Mouse (Mus musculus) thymus, postnatal 25 days (tissue): Measurements from ENCODE around the gene Clpx.
A peak's percentile ranks its signal among the peaks of the same experiment; 100 is the strongest.
"Not testable (repeated sequence)": the region's sequence is repeated elsewhere in the genome, so short reads cannot be mapped to it uniquely, and the experiment has no call there.

Experiments used
- DNase-seq: peaks from one replicate; pipeline ENCODE4 v3.0.0; 2022

Gene Clpx

GRCm38 (mm10) chr9:65293119-65293518 lies 941 bp upstream of the Clpx start:
- no peak for DNase-seq

- no peak for DNase-seq
Measured at GRCm38 (mm10) chr9:65293580-65293972, 484 bp upstream of the Clpx start.

DNA sequence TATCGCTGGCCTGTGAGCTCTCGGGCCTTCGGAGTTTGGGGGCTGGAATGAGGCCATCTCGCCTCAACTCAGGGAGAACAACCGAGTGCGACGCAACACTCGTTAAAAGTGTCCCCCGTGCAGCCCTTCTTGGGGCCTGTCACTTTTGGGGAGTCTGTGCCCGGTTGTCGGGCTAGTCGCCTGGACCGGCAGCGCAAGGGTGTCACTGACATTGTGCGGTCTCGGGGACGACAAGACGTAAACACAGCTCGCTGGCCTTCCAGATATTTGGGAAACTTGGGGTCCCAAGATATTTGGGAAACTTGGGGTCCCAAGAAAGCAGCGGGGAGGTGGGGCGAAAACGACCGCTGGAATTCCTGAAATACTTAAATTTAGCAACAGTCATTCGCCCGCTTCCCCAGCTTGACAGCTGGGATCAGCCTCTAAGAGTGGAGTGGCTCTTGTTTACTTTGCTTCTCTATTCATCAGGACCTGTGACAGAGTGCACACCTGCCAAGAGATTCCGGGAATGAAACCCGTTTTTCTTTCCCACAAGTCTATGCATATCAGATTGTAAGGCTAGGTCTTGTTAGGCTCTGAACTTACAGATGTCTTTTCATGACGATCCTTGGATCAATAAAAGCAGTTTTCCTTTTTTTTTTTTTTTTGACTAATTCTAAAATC lies 787 bp downstream of the Clpx start:
- no peak for DNase-seq

GRCm38 (mm10) chr9:65297056-65297455 lies 3.0 kb downstream of the Clpx start:
- no peak for DNase-seq

GRCm38 (mm10) chr9:65298761-65299160 lies 4.7 kb downstream of the Clpx start:
- DNase-seq: no peak

DNA sequence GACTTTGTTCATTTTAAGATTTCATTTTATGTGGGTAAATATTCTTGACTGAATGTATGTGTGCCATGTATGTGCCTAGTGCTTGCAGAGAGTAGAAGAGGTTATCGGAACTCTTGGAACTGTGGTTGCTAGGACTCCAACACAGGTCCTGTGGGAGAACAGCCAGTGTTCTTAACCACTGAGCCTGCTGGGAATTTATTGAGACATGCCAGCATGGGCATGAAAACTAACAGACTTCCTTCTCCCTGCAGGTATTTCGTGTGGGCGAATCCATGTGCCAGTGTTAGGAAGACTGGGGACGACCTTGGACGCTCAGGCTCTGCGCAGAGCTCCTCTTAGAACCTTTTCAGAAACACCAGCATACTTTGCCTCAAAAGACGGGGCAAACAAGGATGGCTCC lies 5.6 kb downstream of the Clpx start:
- DNase-seq: no peak

GRCm38 (mm10) chr9:65302327-65302983 lies 8.4 kb downstream of the Clpx start:
- no peak for DNase-seq

DNA sequence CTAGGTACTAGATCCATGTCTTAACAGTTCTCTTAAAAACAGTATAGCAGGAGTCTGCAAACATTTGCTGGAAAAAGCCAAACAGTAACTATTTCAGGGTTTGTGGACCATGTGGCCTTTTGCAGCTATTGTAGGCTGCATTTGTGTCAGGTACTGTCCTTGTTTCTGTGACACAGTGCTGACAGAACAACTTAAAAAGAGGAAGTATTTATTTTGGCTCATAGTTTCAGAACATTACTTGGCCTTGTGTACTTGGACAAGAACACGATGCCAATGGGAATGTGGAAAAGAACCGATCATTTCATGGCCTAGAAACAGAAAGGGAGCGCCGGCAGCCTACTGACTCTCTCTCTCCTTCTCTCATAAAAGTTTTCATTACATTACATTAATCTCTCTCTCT lies 9.5 kb downstream of the Clpx start:
- DNase-seq: no peak

GRCm38 (mm10) chr9:65304300-65304699 lies 10.2 kb downstream of the Clpx start:
- DNase-seq: no peak

DNA sequence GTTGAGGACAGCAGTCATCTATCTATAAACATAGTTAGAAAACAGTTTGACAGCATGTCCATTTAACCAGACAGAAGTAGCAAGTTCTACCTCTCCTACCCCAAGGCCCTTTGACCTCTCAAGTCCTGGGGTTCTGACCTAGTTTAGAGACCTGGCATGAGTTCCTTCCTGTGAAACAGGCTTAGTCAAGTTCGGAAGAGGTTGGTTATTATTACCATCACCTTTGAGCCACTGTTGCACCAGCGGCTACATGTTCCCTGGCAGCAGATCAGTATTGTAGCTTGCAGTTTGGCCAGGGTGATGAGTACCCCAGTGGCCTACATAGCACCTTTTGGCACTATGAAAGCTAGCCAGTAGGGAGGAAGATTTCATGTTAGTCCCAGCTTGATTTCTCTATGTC lies 12.6 kb downstream of the Clpx start:
- no peak for DNase-seq

- DNase-seq: no peak
Measured at GRCm38 (mm10) chr9:65308011-65308410, 14.0 kb downstream of the Clpx start.

GRCm38 (mm10) chr9:65312669-65313357 lies 18.8 kb downstream of the Clpx start:
- DNase-seq: no peak

GRCm38 (mm10) chr9:65313846-65314245 lies 19.8 kb downstream of the Clpx start:
- no peak for DNase-seq

DNA sequence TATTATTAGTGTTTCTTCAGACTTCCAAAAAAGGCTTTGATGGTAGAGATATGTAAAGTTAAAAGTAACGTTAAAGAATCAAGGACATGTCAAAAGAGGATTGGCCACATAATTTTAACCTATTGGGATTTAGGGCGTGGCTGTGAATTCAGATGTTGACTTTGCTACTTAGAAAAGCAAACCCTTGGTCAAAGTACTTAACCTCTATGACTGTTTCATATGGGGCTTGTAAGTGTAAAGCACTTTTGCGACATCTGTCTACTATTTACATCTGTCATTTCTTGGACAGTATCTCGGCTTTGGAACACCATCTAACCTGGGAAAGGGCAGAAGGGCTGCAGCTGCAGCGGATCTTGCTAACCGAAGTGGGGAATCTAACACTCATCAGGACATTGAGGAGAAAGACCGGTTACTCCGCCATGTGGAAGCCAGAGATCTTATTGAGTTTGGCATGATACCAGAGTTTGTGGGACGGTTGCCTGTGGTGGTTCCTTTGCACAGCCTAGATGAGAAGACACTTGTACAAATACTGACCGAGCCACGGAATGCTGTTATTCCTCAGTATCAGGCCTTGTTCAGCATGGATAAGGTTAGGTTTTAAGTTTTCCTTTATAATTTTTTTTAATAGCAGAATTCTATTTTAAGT lies 28.3 kb downstream of the Clpx start:
- no peak for DNase-seq

GRCm38 (mm10) chr9:65325971-65326370 lies 31.9 kb downstream of the Clpx start:
- DNase-seq: no peak

- DNase-seq: no peak
Measured at GRCm38 (mm10) chr9:65327371-65327770, 33.3 kb downstream of the Clpx start.

DNA sequence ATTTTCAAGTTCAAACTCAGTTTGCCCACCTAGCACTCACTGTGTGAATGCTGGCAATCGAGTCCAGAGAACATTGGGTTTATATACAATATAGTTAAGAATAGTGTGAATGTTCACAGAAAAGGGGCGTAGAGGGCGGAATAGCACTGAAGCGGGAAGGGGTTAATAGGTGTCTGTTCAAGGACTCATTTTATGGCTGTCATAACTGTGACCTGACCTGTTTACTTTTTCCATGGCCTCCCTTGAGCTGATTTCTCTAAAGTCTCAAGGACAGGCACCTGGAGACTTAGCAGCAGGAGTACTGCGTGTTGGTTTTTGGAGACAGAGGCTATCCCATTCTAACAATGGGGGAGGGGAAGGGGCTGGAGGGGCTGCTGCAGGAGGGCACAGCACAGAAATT lies 39.9 kb downstream of the Clpx start:
- no peak for DNase-seq

DNA sequence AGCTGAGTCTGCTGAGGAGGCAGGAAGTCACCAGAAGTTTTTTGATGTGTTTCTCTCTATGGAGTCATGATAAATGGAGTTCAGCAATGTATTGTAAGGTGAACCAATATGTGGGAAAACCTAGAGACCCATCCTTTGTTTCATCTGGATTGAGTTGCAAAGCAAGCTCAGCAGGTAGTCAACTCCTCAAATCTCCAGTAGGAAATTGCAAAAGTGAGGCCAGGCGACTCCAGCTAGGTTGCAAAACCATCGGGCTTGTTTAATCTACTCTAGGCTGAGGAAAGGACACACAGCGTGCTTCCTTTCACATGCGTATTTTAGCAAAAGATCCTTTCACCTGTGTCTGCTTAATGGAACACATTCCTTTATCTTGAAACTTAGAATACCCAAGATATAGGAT lies 45.1 kb downstream of the Clpx start:
- no peak for DNase-seq

GRCm38 (mm10) chr9:65340414-65340813 lies 46.4 kb downstream of the Clpx start:
- no peak for DNase-seq

GRCm38 (mm10) chr9:65345439-65345838 lies 51.4 kb downstream of the Clpx start:
- DNase-seq: not testable (repeated sequence)

DNA sequence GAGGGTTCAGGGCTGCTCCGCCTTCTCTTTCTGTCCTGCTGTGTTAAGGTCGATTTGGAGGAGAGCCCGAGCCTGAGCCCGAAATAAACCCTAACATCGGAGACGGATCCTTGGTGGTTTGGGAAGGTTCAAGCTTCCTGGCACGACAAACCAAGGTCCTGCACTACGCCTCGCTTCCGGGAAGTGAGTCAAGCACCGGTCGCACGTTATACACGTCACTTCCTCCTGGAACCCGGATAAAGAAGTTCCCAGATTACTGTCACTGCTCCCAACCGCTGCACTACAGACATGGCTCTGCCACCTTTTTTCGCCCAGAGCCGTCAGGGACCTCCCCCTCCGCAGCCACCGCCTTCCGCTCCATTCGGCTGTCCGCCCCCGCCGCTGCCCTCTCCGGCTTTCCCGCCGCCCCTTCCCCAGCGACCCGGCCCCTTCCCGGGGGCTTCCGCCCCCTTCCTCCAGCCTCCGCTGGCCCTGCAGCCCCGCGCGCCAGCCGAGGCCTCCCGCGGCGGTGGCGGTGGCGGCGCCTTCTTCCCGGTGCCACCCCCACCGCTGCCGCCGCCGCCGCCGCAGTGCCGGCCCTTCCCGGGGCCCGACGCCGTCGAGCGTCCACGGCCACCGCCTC lies 51.9 kb downstream of the Clpx start, which contains the start of gene Pdcd7:
Gene Pdcd7 (plus strand): TSS at position 251 of the 622 bp plus-strand sequence.
- DNase-seq: peak; percentile 92

DNA sequence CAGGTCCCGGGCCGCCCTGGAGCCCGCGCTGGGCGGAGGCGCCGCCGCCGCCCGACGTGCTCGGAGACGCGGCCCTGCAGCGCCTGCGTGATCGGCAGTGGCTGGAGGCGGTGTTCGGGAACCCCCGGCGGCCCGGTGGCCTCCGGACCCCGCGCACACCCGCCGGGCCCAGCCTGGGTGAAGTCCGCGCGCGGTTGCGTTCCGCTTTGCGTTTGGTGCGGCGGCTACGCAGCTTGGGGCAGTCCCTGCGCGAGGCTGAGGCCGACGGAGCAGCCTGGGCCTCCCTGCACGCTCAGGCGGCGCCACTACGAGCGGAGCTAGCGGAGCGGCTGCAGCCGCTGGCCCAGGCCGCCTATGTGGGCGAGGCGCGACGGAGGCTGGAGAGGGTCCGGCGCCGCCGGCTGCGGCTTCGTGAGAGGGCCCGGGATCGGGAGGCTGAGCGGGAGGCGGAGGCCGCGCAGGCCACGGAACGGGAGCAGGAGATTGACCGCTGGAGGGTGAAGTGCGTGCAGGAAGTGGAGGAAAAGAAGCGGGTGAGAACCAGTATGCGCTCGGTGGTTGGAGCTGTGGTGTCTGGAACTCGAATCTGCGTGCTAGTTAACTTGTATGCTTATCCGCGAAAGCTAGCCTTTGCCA lies 52.5 kb downstream of the Clpx start:
- peak; percentile 66 for DNase-seq
